Mouse (Mus musculus): ENCODE data around the gene Cyth1. TPM values are rescaled to one million over a fixed set of nuclear protein-coding genes. Genes with fewer than 3 reads are reported as not detected.

The Cyth1 gene
- polyA plus RNA-seq, 1 experiment, result 19.6 TPM

- no peaks in the 10 kb centered on the region for H3K4me1 ChIP-seq (ENCODE audit: control insufficient read depth, insufficient read depth, insufficient read length, low read length)
- H3K27me3 ChIP-seq (ENCODE audit: control insufficient read depth, insufficient read depth, low read length), result no peaks in the 10 kb centered on the region
- H3K36me3 ChIP-seq (ENCODE audit: control insufficient read depth, insufficient read depth, low read length), result no peaks in the 10 kb centered on the region
- no peak overlapping the region for H3K27ac ChIP-seq (ENCODE audit: insufficient read depth, low read depth, low read length)
- no peak overlapping the region for H3K4me3 ChIP-seq (ENCODE audit: low read depth, low read length)
- 29% methylated on average over 8 of the region's 8 CpGs for WGBS
- TF ChIP-seq POLR2A (IDR thresholded peaks at IDR 0.05; ENCODE audit: low read depth, low read length) (no peak), CTCF (IDR thresholded peaks at IDR 0.05; ENCODE audit: extremely low read depth, insufficient read length, insufficient replicate concordance, low read depth, low read length) (no peak)
These were observed 162.4 kb downstream of the Cyth1 start for GRCm38 (mm10) chr11:118085961-118086360.

DNA sequence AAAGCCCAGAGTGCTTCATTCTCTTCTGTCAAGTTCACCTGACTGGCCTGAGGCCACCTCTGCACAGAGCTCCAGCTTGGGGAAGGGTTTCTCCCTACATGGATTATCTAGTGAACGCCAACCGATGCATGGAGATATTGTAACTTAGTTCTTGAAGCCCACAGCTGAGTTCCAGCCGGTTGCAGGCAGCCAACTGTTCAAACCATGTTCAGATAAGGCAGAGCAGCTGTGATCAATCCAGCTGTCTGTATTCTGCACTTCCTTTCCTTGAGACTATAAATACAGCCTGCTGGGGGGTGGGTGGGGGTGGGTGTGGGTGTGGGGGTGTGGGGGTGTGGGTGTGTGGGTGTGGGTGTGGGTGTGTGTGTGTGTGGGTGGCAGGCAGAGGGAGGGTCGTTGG lies 163.2 kb downstream of the Cyth1 start:
- Histone ChIP-seq H3K27ac (ENCODE audit: insufficient read depth, low read depth, low read length) (no peak overlapping the region), H3K36me3 (ENCODE audit: control insufficient read depth, insufficient read depth, low read length) (no peaks in the 10 kb centered on the region), H3K27me3 (ENCODE audit: control insufficient read depth, insufficient read depth, low read length) (no peaks in the 10 kb centered on the region), H3K4me3 (ENCODE audit: low read depth, low read length) (no peak overlapping the region), H3K4me1 (ENCODE audit: control insufficient read depth, insufficient read depth, insufficient read length, low read length) (no peaks in the 10 kb centered on the region)
- no peak for TF ChIP-seq CTCF (IDR thresholded peaks at IDR 0.05; ENCODE audit: extremely low read depth, insufficient read length, insufficient replicate concordance, low read depth, low read length)
- no peak for TF ChIP-seq POLR2A (IDR thresholded peaks at IDR 0.05; ENCODE audit: low read depth, low read length)
- WGBS, result 26% methylated on average over 4 of the region's 4 CpGs

- TF ChIP-seq CTCF (IDR thresholded peaks at IDR 0.05; ENCODE audit: extremely low read depth, insufficient read length, insufficient replicate concordance, low read depth, low read length) (no peak), POLR2A (IDR thresholded peaks at IDR 0.05; ENCODE audit: low read depth, low read length) (no peak)
- WGBS, result 81% methylated on average over 3 of the region's 3 CpGs
- Histone ChIP-seq H3K27me3 (ENCODE audit: control insufficient read depth, insufficient read depth, low read length) (no peaks in the 10 kb centered on the region), H3K36me3 (ENCODE audit: control insufficient read depth, insufficient read depth, low read length) (no peaks in the 10 kb centered on the region), H3K4me3 (ENCODE audit: low read depth, low read length) (no peak overlapping the region), H3K4me1 (ENCODE audit: control insufficient read depth, insufficient read depth, insufficient read length, low read length) (no peaks in the 10 kb centered on the region), H3K27ac (ENCODE audit: insufficient read depth, low read depth, low read length) (no peak overlapping the region)
These were observed 164.1 kb downstream of the Cyth1 start for GRCm38 (mm10) chr11:118084266-118084665.

DNA sequence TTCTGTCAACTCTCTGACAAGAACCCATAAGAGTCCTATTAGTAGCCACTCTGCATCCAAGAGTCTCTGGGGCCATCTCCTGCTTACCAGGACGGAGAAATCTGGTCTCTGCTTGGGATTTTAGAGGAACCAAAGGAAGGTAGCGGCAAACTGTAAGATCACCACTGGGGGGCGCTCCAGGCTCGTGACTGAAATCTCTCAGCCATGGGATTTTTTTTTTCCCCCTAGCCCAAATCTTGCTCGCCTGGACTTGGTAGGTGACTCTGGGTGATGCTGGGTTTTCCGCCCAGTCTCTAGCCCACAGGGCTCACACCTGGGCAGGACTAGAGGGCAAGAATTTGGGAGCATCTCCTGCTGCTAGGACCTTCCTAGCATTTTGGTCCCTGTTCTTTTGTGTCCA lies 164.6 kb downstream of the Cyth1 start:
- no peak overlapping the region for H3K27ac ChIP-seq (ENCODE audit: insufficient read depth, low read depth, low read length)
- H3K4me1 ChIP-seq (ENCODE audit: control insufficient read depth, insufficient read depth, insufficient read length, low read length), result no peaks in the 10 kb centered on the region
- H3K36me3 ChIP-seq (ENCODE audit: control insufficient read depth, insufficient read depth, low read length), result no peaks in the 10 kb centered on the region
- no peak overlapping the region for H3K4me3 ChIP-seq (ENCODE audit: low read depth, low read length)
- 19% methylated on average over 6 of the region's 6 CpGs for WGBS
- TF ChIP-seq POLR2A (IDR thresholded peaks at IDR 0.05; ENCODE audit: low read depth, low read length) (no peak), CTCF (IDR thresholded peaks at IDR 0.05; ENCODE audit: extremely low read depth, insufficient read length, insufficient replicate concordance, low read depth, low read length) (peak; percentile 86; the same call in 1 of the 2 replicates)
- no peaks in the 10 kb centered on the region for H3K27me3 ChIP-seq (ENCODE audit: control insufficient read depth, insufficient read depth, low read length)

DNA sequence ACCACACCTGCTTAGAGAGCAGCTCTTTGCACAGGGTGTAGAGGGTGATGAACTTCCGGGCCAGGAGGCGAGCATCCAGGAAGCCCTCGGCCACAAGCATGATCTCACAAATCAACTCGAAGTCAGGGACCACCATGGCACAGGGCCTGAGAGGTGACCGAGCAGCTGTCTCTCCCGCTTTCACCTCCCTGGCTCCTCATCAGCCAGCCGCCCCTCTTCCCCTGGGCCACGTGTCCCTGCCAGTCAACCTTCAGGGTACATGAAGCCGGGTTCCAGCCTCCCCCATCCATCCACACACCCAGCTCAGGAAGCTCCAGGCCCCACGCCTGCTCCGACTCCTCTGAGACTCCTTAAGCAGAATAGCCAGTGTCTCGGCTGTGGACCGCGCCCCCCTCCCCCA lies 166.1 kb downstream of the Cyth1 start:
- Histone ChIP-seq H3K4me1 (ENCODE audit: control insufficient read depth, insufficient read depth, insufficient read length, low read length) (no peaks in the 10 kb centered on the region), H3K36me3 (ENCODE audit: control insufficient read depth, insufficient read depth, low read length) (no peaks in the 10 kb centered on the region), H3K27me3 (ENCODE audit: control insufficient read depth, insufficient read depth, low read length) (no peaks in the 10 kb centered on the region), H3K27ac (ENCODE audit: insufficient read depth, low read depth, low read length) (no peak overlapping the region), H3K4me3 (ENCODE audit: low read depth, low read length) (no peak overlapping the region)
- 86% methylated on average over 14 of the region's 14 CpGs for WGBS
- TF ChIP-seq CTCF (IDR thresholded peaks at IDR 0.05; ENCODE audit: extremely low read depth, insufficient read length, insufficient replicate concordance, low read depth, low read length) (no peak), POLR2A (IDR thresholded peaks at IDR 0.05; ENCODE audit: low read depth, low read length) (no peak)

Other genes starting within 250 kb of the Cyth1 start
- gene Dnah17, start 118.0 kb downstream of the Cyth1 start, polyA plus RNA-seq (2012; rRNA removed), result 0.04 and 0.14 TPM in 2 replicates
- gene Usp36, start 41.7 kb upstream of the Cyth1 start, polyA plus RNA-seq (2012; rRNA removed), result 10.8 and 11.5 TPM in 2 replicates
- gene Cep295nl, start 93.9 kb upstream of the Cyth1 start, polyA plus RNA-seq (2012; rRNA removed), result 0.04 TPM in 1 of 2 replicates, not detected in the other
- gene Timp2, start 107.1 kb upstream of the Cyth1 start, polyA plus RNA-seq (2012; rRNA removed), result 22.6 and 27.7 TPM in 2 replicates
- 372 and 739 TPM in 2 replicates for gene Lgals3bp, start 153.5 kb upstream of the Cyth1 start, polyA plus RNA-seq (2012; rRNA removed)
- gene Cant1, start 170.5 kb upstream of the Cyth1 start, polyA plus RNA-seq (2012; rRNA removed), result 73.6 and 158 TPM in 2 replicates
- 3.3 and 4.3 TPM in 2 replicates for gene C1qtnf1, start 179.6 kb upstream of the Cyth1 start, polyA plus RNA-seq (2012; rRNA removed)
- gene Engase, start 228.2 kb upstream of the Cyth1 start, polyA plus RNA-seq (2012; rRNA removed), result 12.3 and 18.3 TPM in 2 replicates